Mouse (Mus musculus): ENCODE measurements around the gene Megf8.

DNA sequence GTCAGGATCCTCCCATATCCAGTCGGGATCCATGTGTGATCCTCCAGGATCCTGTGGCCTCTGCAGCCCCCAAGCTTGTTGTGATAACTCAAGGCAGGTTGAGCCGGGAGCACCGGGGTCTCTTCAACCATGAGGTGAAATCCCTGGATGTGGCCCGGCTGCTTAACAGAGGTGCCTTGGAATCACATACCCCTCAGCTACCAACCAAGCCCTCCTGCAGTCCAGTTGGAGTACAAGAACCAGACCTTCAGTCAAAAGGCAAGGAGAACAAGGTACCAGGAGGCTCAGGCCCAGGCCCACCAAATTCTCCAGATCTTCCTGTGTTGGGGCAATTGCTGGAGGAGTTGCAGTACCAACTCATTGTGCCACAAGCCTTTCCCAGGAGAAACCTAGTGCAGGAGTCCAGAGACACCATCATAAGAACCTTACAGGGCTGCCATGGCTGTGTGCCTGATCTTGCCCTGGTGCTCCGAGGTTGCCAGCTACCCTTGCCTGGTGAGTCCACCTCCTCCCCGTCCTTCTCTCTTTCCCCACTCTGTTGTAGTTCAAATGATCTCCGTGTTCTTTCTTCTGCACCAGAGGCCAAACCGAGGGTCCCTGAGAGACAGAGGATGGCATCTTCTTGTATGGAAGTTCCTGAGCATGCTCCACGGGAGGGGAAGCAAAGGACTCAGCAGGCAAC is 13.8 kb upstream of the Megf8 start:
- TF ChIP-seq POLR2A (IDR thresholded peaks at IDR 0.05; ENCODE audit: extremely low read depth, insufficient read depth, low read length) (no peak), CTCF (IDR thresholded peaks at IDR 0.05; ENCODE audit: low read depth, low read length) (no peak)
